Mouse (Mus musculus): ENCODE data around the gene Rab17. TPM values are rescaled to one million over a fixed set of nuclear protein-coding genes. Genes with fewer than 3 reads are reported as not detected.

Gene Rab17
- polyA plus RNA-seq, 1 experiment: 0.02 TPM

DNA sequence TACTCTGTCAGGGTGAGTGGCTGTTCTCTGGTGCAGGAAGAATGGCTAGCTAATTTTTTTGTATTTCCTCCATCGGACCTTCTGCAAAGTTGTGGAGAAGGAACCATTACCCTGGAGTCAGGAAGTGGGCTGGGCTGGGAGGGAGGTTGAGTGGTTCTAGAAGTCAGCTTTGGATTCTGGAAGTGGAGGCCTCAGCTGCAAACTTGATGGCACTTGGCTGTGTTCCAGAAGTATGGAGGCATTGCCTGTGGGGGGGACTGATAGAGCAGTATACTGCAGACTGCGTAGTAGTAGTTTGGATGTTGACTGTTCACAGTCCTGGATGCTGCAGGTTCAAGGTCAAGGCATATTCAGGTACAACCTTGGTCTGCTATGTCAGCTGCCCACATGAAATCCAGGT is 41.3 kb upstream of the Rab17 start:
- TF ChIP-seq MYOG (IDR thresholded peaks at IDR 0.05; ENCODE audit: control insufficient read depth, extremely low read depth, insufficient read length) (no peak), FOSL1 (IDR thresholded peaks at IDR 0.05; ENCODE audit: insufficient read depth, low read length, poor library complexity, severe bottlenecking) (no peak), USF1 (IDR thresholded peaks at IDR 0.05; ENCODE audit: low read depth) (no peak), MAX (IDR thresholded peaks at IDR 0.05) (no peak), CEBPB (IDR thresholded peaks at IDR 0.05; ENCODE audit: low read depth) (no peak), CTCF (IDR thresholded peaks at IDR 0.05; ENCODE audit: control insufficient read depth, insufficient read depth, insufficient read length) (no peak), MYOD1 (IDR thresholded peaks at IDR 0.05; ENCODE audit: control insufficient read depth, insufficient read length, low read depth) (no peak)
- Histone ChIP-seq H3K36me3 (ENCODE audit: control insufficient read depth, insufficient read depth) (no peaks in the 10 kb centered on the region), H3K27me3 (ENCODE audit: control insufficient read depth, insufficient read depth, insufficient read length) (no peaks in the 10 kb centered on the region), H3K79me3 (ENCODE audit: low read depth) (peaks cover 51% of the 10 kb centered on the region), H3K79me2 (ENCODE audit: control insufficient read depth, insufficient read depth) (peaks cover 100% of the 10 kb centered on the region), H3K4me3 (ENCODE audit: insufficient read depth, poor library complexity, severe bottlenecking) (no peak overlapping the region), H3ac (ENCODE audit: control insufficient read depth, insufficient read length, low read depth) (no peak overlapping the region)

DNA sequence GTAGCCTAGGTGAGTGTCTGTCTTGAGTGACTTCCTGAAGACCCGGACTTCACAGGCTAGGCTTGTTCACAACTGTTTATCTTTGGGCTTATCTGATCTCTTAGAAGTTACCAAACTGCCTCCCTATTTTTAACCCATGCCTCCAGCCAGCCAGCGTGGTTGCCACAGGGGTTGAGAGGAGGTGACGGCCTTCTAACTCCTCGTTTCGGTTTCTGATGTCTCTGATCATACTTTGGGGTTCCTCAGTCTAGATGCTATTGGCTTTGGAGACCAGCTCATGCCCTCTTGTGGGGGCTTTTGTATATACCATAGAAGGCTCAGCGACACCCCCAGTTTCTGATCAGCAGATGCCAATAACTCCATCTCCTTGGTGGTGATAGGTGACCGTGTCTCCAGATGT is 40.8 kb upstream of the Rab17 start:
- H3K27me3 ChIP-seq (ENCODE audit: control insufficient read depth, insufficient read depth, insufficient read length): no peaks in the 10 kb centered on the region
- peaks cover 50% of the 10 kb centered on the region for H3K79me3 ChIP-seq (ENCODE audit: low read depth)
- TF ChIP-seq CEBPB (IDR thresholded peaks at IDR 0.05; ENCODE audit: low read depth) (no peak), FOSL1 (IDR thresholded peaks at IDR 0.05; ENCODE audit: insufficient read depth, low read length, poor library complexity, severe bottlenecking) (no peak), MYOD1 (IDR thresholded peaks at IDR 0.05; ENCODE audit: control insufficient read depth, insufficient read length, low read depth) (no peak), CTCF (IDR thresholded peaks at IDR 0.05; ENCODE audit: control insufficient read depth, insufficient read depth, insufficient read length) (no peak), MAX (IDR thresholded peaks at IDR 0.05) (no peak), MYOG (IDR thresholded peaks at IDR 0.05; ENCODE audit: control insufficient read depth, extremely low read depth, insufficient read length) (no peak), USF1 (IDR thresholded peaks at IDR 0.05; ENCODE audit: low read depth) (no peak)
- H3K79me2 ChIP-seq (ENCODE audit: control insufficient read depth, insufficient read depth): peaks cover 99% of the 10 kb centered on the region
- no peaks in the 10 kb centered on the region for H3K36me3 ChIP-seq (ENCODE audit: control insufficient read depth, insufficient read depth)
- H3ac ChIP-seq (ENCODE audit: control insufficient read depth, insufficient read length, low read depth): no peak overlapping the region
- H3K4me3 ChIP-seq (ENCODE audit: insufficient read depth, poor library complexity, severe bottlenecking): no peak overlapping the region

DNA sequence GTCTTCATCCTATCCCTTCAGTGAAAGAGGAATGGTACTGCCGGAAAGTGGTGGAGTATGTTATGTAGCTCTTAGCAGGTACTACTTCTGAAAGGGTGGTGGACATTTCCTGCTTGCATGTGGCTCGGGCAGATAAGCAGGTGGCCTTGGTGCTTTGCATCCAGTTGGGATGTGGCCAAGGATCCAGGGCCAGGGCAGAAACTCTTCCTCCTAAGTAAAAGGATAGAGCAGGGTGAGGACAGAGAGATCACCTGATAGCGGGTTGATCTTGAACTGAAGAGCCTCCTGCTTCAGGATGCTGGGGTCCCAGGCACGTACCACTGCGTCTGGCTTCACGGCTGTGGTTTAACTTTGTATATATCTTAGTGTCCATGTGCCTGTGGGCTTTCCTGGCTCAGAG is 39.8 kb upstream of the Rab17 start:
- no peaks in the 10 kb centered on the region for H3K27me3 ChIP-seq (ENCODE audit: control insufficient read depth, insufficient read depth, insufficient read length)
- no peak overlapping the region for H3ac ChIP-seq (ENCODE audit: control insufficient read depth, insufficient read length, low read depth)
- H3K4me3 ChIP-seq (ENCODE audit: insufficient read depth, poor library complexity, severe bottlenecking): no peak overlapping the region
- H3K36me3 ChIP-seq (ENCODE audit: control insufficient read depth, insufficient read depth): no peaks in the 10 kb centered on the region
- peaks cover 97% of the 10 kb centered on the region for H3K79me2 ChIP-seq (ENCODE audit: control insufficient read depth, insufficient read depth)
- TF ChIP-seq MAX (IDR thresholded peaks at IDR 0.05) (no peak), CTCF (IDR thresholded peaks at IDR 0.05; ENCODE audit: control insufficient read depth, insufficient read depth, insufficient read length) (no peak), CEBPB (IDR thresholded peaks at IDR 0.05; ENCODE audit: low read depth) (no peak), USF1 (IDR thresholded peaks at IDR 0.05; ENCODE audit: low read depth) (no peak), MYOD1 (IDR thresholded peaks at IDR 0.05; ENCODE audit: control insufficient read depth, insufficient read length, low read depth) (no peak), MYOG (IDR thresholded peaks at IDR 0.05; ENCODE audit: control insufficient read depth, extremely low read depth, insufficient read length) (no peak), FOSL1 (IDR thresholded peaks at IDR 0.05; ENCODE audit: insufficient read depth, low read length, poor library complexity, severe bottlenecking) (no peak)
- H3K79me3 ChIP-seq (ENCODE audit: low read depth): peaks cover 48% of the 10 kb centered on the region

DNA sequence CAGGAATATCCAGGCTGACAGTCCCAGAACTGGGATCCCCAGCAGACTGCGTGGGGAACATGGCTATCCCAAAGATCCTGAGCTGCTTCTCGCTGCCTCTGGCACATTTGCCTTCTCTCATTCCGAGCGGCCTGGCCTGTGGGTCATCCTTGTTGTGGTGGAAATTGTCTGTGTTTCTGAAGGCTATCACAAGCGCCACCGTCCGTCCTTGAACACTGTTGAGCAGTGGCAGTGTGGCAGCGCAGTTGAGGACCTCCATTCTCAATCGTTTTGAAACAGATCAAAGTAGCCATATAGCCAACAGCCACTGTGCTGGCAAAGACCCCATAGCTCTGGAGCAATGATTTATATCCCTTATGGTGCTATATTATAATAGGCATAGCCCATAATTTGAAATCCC is 39.3 kb upstream of the Rab17 start:
- Histone ChIP-seq H3K79me2 (ENCODE audit: control insufficient read depth, insufficient read depth) (peaks cover 97% of the 10 kb centered on the region), H3K27me3 (ENCODE audit: control insufficient read depth, insufficient read depth, insufficient read length) (no peaks in the 10 kb centered on the region), H3K4me3 (ENCODE audit: insufficient read depth, poor library complexity, severe bottlenecking) (no peak overlapping the region), H3K79me3 (ENCODE audit: low read depth) (peaks cover 50% of the 10 kb centered on the region), H3K36me3 (ENCODE audit: control insufficient read depth, insufficient read depth) (no peaks in the 10 kb centered on the region), H3ac (ENCODE audit: control insufficient read depth, insufficient read length, low read depth) (no peak overlapping the region)
- no peak for TF ChIP-seq USF1 (IDR thresholded peaks at IDR 0.05; ENCODE audit: low read depth)

DNA sequence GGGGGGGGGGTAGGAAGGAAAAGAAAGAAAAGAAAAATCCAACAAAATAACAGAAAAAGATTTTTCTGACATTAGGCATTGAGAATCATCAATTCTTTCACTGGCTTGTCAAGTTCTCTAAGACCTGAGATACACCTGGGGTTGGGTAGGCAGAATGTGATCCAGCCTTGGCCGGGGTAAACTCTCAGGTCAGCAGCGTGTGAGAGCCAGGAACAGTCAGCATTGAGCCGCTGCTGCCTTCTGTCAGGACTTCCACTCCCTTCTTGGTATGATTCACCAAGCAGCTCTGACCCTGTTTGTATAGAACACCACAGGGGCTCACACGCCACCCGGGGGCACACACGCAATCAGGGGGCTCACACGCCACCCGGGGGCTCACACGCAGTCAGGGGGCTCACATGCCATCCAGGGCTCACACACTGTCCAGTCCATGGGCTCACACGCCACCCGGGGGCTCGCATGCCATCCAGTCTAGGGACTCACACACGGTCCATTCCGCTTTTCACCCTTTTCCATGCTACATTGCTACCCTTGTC is 38.8 kb upstream of the Rab17 start:
- Histone ChIP-seq H3K79me3 (ENCODE audit: low read depth) (peaks cover 51% of the 10 kb centered on the region), H3K4me3 (ENCODE audit: insufficient read depth, poor library complexity, severe bottlenecking) (no peak overlapping the region), H3K36me3 (ENCODE audit: control insufficient read depth, insufficient read depth) (no peaks in the 10 kb centered on the region), H3K79me2 (ENCODE audit: control insufficient read depth, insufficient read depth) (peaks cover 97% of the 10 kb centered on the region), H3K27me3 (ENCODE audit: control insufficient read depth, insufficient read depth, insufficient read length) (no peaks in the 10 kb centered on the region), H3ac (ENCODE audit: control insufficient read depth, insufficient read length, low read depth) (no peak overlapping the region)
- TF ChIP-seq MYOG (IDR thresholded peaks at IDR 0.05; ENCODE audit: control insufficient read depth, extremely low read depth, insufficient read length) (no peak), MAX (IDR thresholded peaks at IDR 0.05) (no peak), MYOD1 (IDR thresholded peaks at IDR 0.05; ENCODE audit: control insufficient read depth, insufficient read length, low read depth) (no peak), FOSL1 (IDR thresholded peaks at IDR 0.05; ENCODE audit: insufficient read depth, low read length, poor library complexity, severe bottlenecking) (no peak), CEBPB (IDR thresholded peaks at IDR 0.05; ENCODE audit: low read depth) (no peak), USF1 (IDR thresholded peaks at IDR 0.05; ENCODE audit: low read depth) (no peak)

DNA sequence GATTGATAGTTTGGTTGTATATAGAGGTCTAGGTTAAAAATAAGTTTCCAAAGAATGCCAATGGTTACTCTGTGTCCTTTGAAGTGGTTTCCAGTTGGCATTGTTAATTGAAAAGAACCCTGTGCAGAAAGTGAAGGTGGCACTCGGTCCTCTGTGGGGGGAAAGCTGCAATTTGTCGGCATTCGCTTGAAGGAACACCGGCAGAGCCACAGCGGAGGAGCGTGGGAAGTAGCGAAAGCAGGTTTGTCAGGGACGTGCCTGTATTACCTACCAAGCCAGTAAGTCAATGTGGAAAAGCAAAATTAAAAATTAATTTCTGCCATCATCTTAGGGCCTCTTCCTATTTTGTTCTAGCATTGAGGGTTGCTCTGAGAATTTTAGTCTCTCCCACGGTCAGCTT is 37.2 kb upstream of the Rab17 start:
- TF ChIP-seq FOSL1 (IDR thresholded peaks at IDR 0.05; ENCODE audit: insufficient read depth, low read length, poor library complexity, severe bottlenecking) (no peak), CTCF (IDR thresholded peaks at IDR 0.05; ENCODE audit: control insufficient read depth, insufficient read depth, insufficient read length) (no peak), USF1 (IDR thresholded peaks at IDR 0.05; ENCODE audit: low read depth) (no peak), CEBPB (IDR thresholded peaks at IDR 0.05; ENCODE audit: low read depth) (no peak), MYOG (IDR thresholded peaks at IDR 0.05; ENCODE audit: control insufficient read depth, extremely low read depth, insufficient read length) (no peak), MYOD1 (IDR thresholded peaks at IDR 0.05; ENCODE audit: control insufficient read depth, insufficient read length, low read depth) (no peak), MAX (IDR thresholded peaks at IDR 0.05) (no peak)
- H3K79me3 ChIP-seq (ENCODE audit: low read depth): peaks cover 62% of the 10 kb centered on the region
- no peak overlapping the region for H3K4me3 ChIP-seq (ENCODE audit: insufficient read depth, poor library complexity, severe bottlenecking)
- no peaks in the 10 kb centered on the region for H3K27me3 ChIP-seq (ENCODE audit: control insufficient read depth, insufficient read depth, insufficient read length)
- peaks cover 97% of the 10 kb centered on the region for H3K79me2 ChIP-seq (ENCODE audit: control insufficient read depth, insufficient read depth)
- H3ac ChIP-seq (ENCODE audit: control insufficient read depth, insufficient read length, low read depth): no peak overlapping the region
- no peaks in the 10 kb centered on the region for H3K36me3 ChIP-seq (ENCODE audit: control insufficient read depth, insufficient read depth)
